Mouse (Mus musculus) testis, adult 2 months (tissue): ENCODE data around the gene Rbbp6.

Experiments
- CTCF ChIP-seq: fragments of 200-500 bp; IDR thresholded peaks from 2 replicates; pipeline ENCODE4 v1.5.1; 2012; ENCODE audit warnings: low read depth, mild to moderate bottlenecking, inconsistent platforms, low read length, moderate library complexity; ENCODE audit not compliant: control insufficient read depth, insufficient read depth, insufficient replicate concordance
- POLR2A ChIP-seq: fragments of 200-500 bp; IDR thresholded peaks from 2 replicates; pipeline ENCODE4 v1.6.1; 2012; ENCODE audit warnings: low read depth, mild to moderate bottlenecking, inconsistent platforms, low read length, moderate library complexity; ENCODE audit not compliant: control insufficient read depth

DNA sequence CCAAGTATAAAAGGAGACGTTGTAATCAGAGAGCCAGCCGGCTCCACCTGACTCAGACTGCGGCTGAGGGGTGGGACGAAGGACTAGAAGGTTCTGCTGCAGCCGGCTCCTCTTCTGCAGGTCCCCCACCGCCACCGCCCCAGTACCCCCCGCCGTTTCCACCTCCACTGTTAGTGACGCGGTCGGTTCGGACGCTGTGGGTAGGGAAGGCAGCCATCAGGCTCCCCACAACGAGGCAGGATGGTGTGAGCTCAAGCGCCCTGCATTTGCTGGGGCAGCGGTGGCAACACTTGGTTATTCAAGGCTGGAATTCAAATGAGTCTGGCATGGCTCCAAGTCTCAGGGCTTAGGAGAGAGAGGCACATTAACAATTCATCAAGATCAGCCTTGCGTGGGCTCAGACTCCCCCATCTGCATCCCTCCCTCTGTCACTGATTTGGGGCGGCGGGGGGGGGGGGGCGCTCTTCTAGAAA is 65.3 kb downstream of the Rbbp6 start:
- TF ChIP-seq POLR2A, result no peak
- no peak for TF ChIP-seq CTCF
